In genomic region chr1:135472536-135472935, GRCm38 (mm10) we compare ENCODE assay signal across 24 mouse cellular contexts.
"Had no signal": no experiment of that assay in that cellular context is flagged by ENCODE, and none has a peak within 500 bp of the region (broad histone marks: within the 10 kb centered on the region; RNA-seq: fewer than 3 reads in every experiment).

No protein-coding gene starts in this region.

- H3K27ac ChIP-seq: gastrocnemius, adult 2 months; heart, adult 2 months; heart, embryonic 15.5 days; hindbrain, embryonic 13.5 days; hindbrain, embryonic 15.5 days; hindbrain, postnatal 0 days; kidney, postnatal 0 days; limb, embryonic 13.5 days; limb, embryonic 15.5 days; liver, embryonic 12.5 days; liver, embryonic 14.5 days had no signal

- ATAC-seq: hindbrain, postnatal 0 days; intestine, embryonic 16.5 days; liver, embryonic 12.5 days had no signal

- H3K9me3 ChIP-seq: heart, embryonic 12.5 days; heart, embryonic 15.5 days; hindbrain, embryonic 13.5 days; hindbrain, embryonic 15.5 days; limb, embryonic 13.5 days; limb, embryonic 15.5 days; liver, embryonic 12.5 days had no signal

- DNase-seq: gastrocnemius, adult 2 months; gastrocnemius, postnatal 10 days; gastrocnemius, postnatal 25 days; heart, adult 2 months; heart, postnatal 14 days; heart, postnatal 36 days; kidney, adult 11 months; kidney, adult 8-10 months; kidney, postnatal 14 days; kidney, postnatal 36 days; layer of hippocampus, adult 9-11 months; layer of hippocampus, postnatal 36 days; left cerebral cortex, postnatal 4 days had no signal

- H3K27me3 ChIP-seq: heart, embryonic 12.5 days; heart, embryonic 15.5 days; hindbrain, embryonic 13.5 days; hindbrain, embryonic 15.5 days; limb, embryonic 13.5 days; limb, embryonic 15.5 days; liver, embryonic 12.5 days had no signal

- H3K9ac ChIP-seq: heart, embryonic 12.5 days; heart, embryonic 15.5 days; hindbrain, embryonic 13.5 days; hindbrain, embryonic 15.5 days; limb, embryonic 13.5 days; limb, embryonic 15.5 days; liver, embryonic 12.5 days; liver, embryonic 14.5 days had no signal

- H3K4me3 ChIP-seq: gastrocnemius, adult 2 months; heart, adult 2 months; heart, embryonic 12.5 days; heart, embryonic 15.5 days; hindbrain, embryonic 13.5 days; hindbrain, embryonic 15.5 days; limb, embryonic 13.5 days; limb, embryonic 15.5 days; liver, embryonic 12.5 days had no signal

- H3K4me2 ChIP-seq: heart, embryonic 12.5 days; heart, embryonic 15.5 days; hindbrain, embryonic 13.5 days; hindbrain, embryonic 15.5 days; limb, embryonic 13.5 days; limb, embryonic 15.5 days; liver, embryonic 12.5 days had no signal
